Mouse (Mus musculus): ENCODE measurements around the gene Paox. TPM values are rescaled to one million over a fixed set of nuclear protein-coding genes. Genes with fewer than 3 reads are reported as not detected.

Gene Paox
- polyA plus RNA-seq, 1 experiment = 7.0 TPM

GRCm38 (mm10) chr7:140153383-140153782 lies 37.8 kb downstream of the Paox start:
- TF ChIP-seq TCF3 (IDR thresholded peaks at IDR 0.05; ENCODE audit: insufficient read length, low read depth) = no peak
- no peak for TF ChIP-seq MYOD1 (IDR thresholded peaks at IDR 0.05; ENCODE audit: control insufficient read depth in 1 of 3, insufficient read length in 2 of 3, low read depth in 2 of 3)
- no peak for TF ChIP-seq POLR2A (IDR thresholded peaks at IDR 0.05; ENCODE audit: insufficient read length, low read depth)
- TF ChIP-seq USF1 (IDR thresholded peaks at IDR 0.05; ENCODE audit: low read depth) = no peak
- no peak for TF ChIP-seq E2F4 (IDR thresholded peaks at IDR 0.05; ENCODE audit: insufficient read depth)
- TF ChIP-seq TCF12 (IDR thresholded peaks at IDR 0.05; ENCODE audit: insufficient read depth, poor library complexity, severe bottlenecking) = no peak
- TF ChIP-seq MYOG (IDR thresholded peaks at IDR 0.05; ENCODE audit: control insufficient read depth in 1 of 3, insufficient read depth in 1 of 3, insufficient read length in 2 of 3, low read depth in 2 of 3) = no peak
- TF ChIP-seq POLR2AphosphoS2 (IDR thresholded peaks at IDR 0.05; ENCODE audit: insufficient read length, low read depth) = no peak
- TF ChIP-seq MAX (IDR thresholded peaks at IDR 0.05; ENCODE audit: low read depth) = no peak
- TF ChIP-seq SRF (IDR thresholded peaks at IDR 0.05; ENCODE audit: control insufficient read depth, insufficient read length, low read depth) = no peak
- TF ChIP-seq CEBPB (IDR thresholded peaks at IDR 0.05; ENCODE audit: insufficient read depth, poor library complexity, severe bottlenecking) = no peak
- no peak for TF ChIP-seq REST (IDR thresholded peaks at IDR 0.05; ENCODE audit: insufficient read depth, insufficient read length)
- H3K27me3 ChIP-seq (ENCODE audit: control insufficient read depth, insufficient read depth, insufficient read length) = peaks cover 5% of the 10 kb centered on the region
- no peaks in the 10 kb centered on the region for H3K79me2 ChIP-seq (ENCODE audit: control insufficient read depth, insufficient read depth)
- H3K4me3 ChIP-seq = no peak overlapping the region
- no peak overlapping the region for H3K4me2 ChIP-seq (ENCODE audit: low read depth)
- no peaks in the 10 kb centered on the region for H3K36me3 ChIP-seq (ENCODE audit: control insufficient read depth, insufficient read depth)
- H3ac ChIP-seq (ENCODE audit: control insufficient read depth, insufficient read length) = no peak overlapping the region

GRCm38 (mm10) chr7:140153829-140154217 lies 38.2 kb downstream of the Paox start:
- Histone ChIP-seq H3K36me3 (ENCODE audit: control insufficient read depth, insufficient read depth) (no peaks in the 10 kb centered on the region), H3K27me3 (ENCODE audit: control insufficient read depth, insufficient read depth, insufficient read length) (peaks cover 5% of the 10 kb centered on the region), H3K79me2 (ENCODE audit: control insufficient read depth, insufficient read depth) (no peaks in the 10 kb centered on the region), H3K4me2 (ENCODE audit: low read depth) (no peak overlapping the region), H3ac (ENCODE audit: control insufficient read depth, insufficient read length) (no peak overlapping the region), H3K4me3 (no peak overlapping the region)
- TF ChIP-seq POLR2AphosphoS2 (IDR thresholded peaks at IDR 0.05; ENCODE audit: insufficient read length, low read depth) (no peak), POLR2A (IDR thresholded peaks at IDR 0.05; ENCODE audit: insufficient read length, low read depth) (no peak), SRF (IDR thresholded peaks at IDR 0.05; ENCODE audit: control insufficient read depth, insufficient read length, low read depth) (no peak), CEBPB (IDR thresholded peaks at IDR 0.05; ENCODE audit: insufficient read depth, poor library complexity, severe bottlenecking) (no peak), USF1 (IDR thresholded peaks at IDR 0.05; ENCODE audit: low read depth) (no peak), MYOD1 (IDR thresholded peaks at IDR 0.05; ENCODE audit: control insufficient read depth in 1 of 3, insufficient read length in 2 of 3, low read depth in 2 of 3) (no peak), REST (IDR thresholded peaks at IDR 0.05; ENCODE audit: insufficient read depth, insufficient read length) (no peak), MAX (IDR thresholded peaks at IDR 0.05; ENCODE audit: low read depth) (no peak), E2F4 (IDR thresholded peaks at IDR 0.05; ENCODE audit: insufficient read depth) (no peak), TCF12 (IDR thresholded peaks at IDR 0.05; ENCODE audit: insufficient read depth, poor library complexity, severe bottlenecking) (no peak), TCF3 (IDR thresholded peaks at IDR 0.05; ENCODE audit: insufficient read length, low read depth) (no peak), MYOG (IDR thresholded peaks at IDR 0.05; ENCODE audit: control insufficient read depth in 1 of 3, insufficient read depth in 1 of 3, insufficient read length in 2 of 3, low read depth in 2 of 3) (no peak)

GRCm38 (mm10) chr7:140154218-140154927 lies 38.8 kb downstream of the Paox start, which contains the start of gene Sprn:
TSS of gene Sprn (minus strand) at chr7:140154877.
- Histone ChIP-seq H3K36me3 (ENCODE audit: control insufficient read depth, insufficient read depth) (no peaks in the 10 kb centered on the region), H3K27me3 (ENCODE audit: control insufficient read depth, insufficient read depth, insufficient read length) (peaks cover 5% of the 10 kb centered on the region), H3K79me2 (ENCODE audit: control insufficient read depth, insufficient read depth) (no peaks in the 10 kb centered on the region), H3K4me3 (no peak within 1 kb of the TSS), H3ac (ENCODE audit: control insufficient read depth, insufficient read length) (no peak within 1 kb of the TSS), H3K4me2 (ENCODE audit: low read depth) (no peak within 1 kb of the TSS)
- no peak for TF ChIP-seq MAX (IDR thresholded peaks at IDR 0.05; ENCODE audit: low read depth)
- TF ChIP-seq CEBPB (IDR thresholded peaks at IDR 0.05; ENCODE audit: insufficient read depth, poor library complexity, severe bottlenecking) = no peak
- no peak for TF ChIP-seq REST (IDR thresholded peaks at IDR 0.05; ENCODE audit: insufficient read depth, insufficient read length)
- no peak for TF ChIP-seq USF1 (IDR thresholded peaks at IDR 0.05; ENCODE audit: low read depth)
- no peak for TF ChIP-seq SRF (IDR thresholded peaks at IDR 0.05; ENCODE audit: control insufficient read depth, insufficient read length, low read depth)
- TF ChIP-seq TCF12 (IDR thresholded peaks at IDR 0.05; ENCODE audit: insufficient read depth, poor library complexity, severe bottlenecking) = no peak
- TF ChIP-seq MYOG (IDR thresholded peaks at IDR 0.05; ENCODE audit: control insufficient read depth in 1 of 3, insufficient read depth in 1 of 3, insufficient read length in 2 of 3, low read depth in 2 of 3) = no peak
- no peak for TF ChIP-seq E2F4 (IDR thresholded peaks at IDR 0.05; ENCODE audit: insufficient read depth)
- TF ChIP-seq MYOD1 (IDR thresholded peaks at IDR 0.05; ENCODE audit: control insufficient read depth in 1 of 3, insufficient read length in 2 of 3, low read depth in 2 of 3) = no peak

- H3K4me3 ChIP-seq = no peak overlapping the region
- no peaks in the 10 kb centered on the region for H3K79me2 ChIP-seq (ENCODE audit: control insufficient read depth, insufficient read depth)
- peaks cover 12% of the 10 kb centered on the region for H3K27me3 ChIP-seq (ENCODE audit: control insufficient read depth, insufficient read depth, insufficient read length)
- H3K36me3 ChIP-seq (ENCODE audit: control insufficient read depth, insufficient read depth) = no peaks in the 10 kb centered on the region
- no peak for TF ChIP-seq MYOD1 (IDR thresholded peaks at IDR 0.05; ENCODE audit: control insufficient read depth in 1 of 3, insufficient read length in 2 of 3, low read depth in 2 of 3)
- TF ChIP-seq TCF3 (IDR thresholded peaks at IDR 0.05; ENCODE audit: insufficient read length, low read depth) = no peak
- no peak for TF ChIP-seq E2F4 (IDR thresholded peaks at IDR 0.05; ENCODE audit: insufficient read depth)
- TF ChIP-seq USF1 (IDR thresholded peaks at IDR 0.05; ENCODE audit: low read depth) = no peak
- no peak for TF ChIP-seq CEBPB (IDR thresholded peaks at IDR 0.05; ENCODE audit: insufficient read depth, poor library complexity, severe bottlenecking)
- TF ChIP-seq MYOG (IDR thresholded peaks at IDR 0.05; ENCODE audit: control insufficient read depth in 1 of 3, insufficient read depth in 1 of 3, insufficient read length in 2 of 3, low read depth in 2 of 3) = no peak
- no peak for TF ChIP-seq POLR2AphosphoS2 (IDR thresholded peaks at IDR 0.05; ENCODE audit: insufficient read length, low read depth)
- no peak for TF ChIP-seq REST (IDR thresholded peaks at IDR 0.05; ENCODE audit: insufficient read depth, insufficient read length)
- no peak for TF ChIP-seq TCF12 (IDR thresholded peaks at IDR 0.05; ENCODE audit: insufficient read depth, poor library complexity, severe bottlenecking)
- TF ChIP-seq POLR2A (IDR thresholded peaks at IDR 0.05; ENCODE audit: insufficient read length, low read depth) = no peak
- no peak for TF ChIP-seq MAX (IDR thresholded peaks at IDR 0.05; ENCODE audit: low read depth)
- no peak for TF ChIP-seq SRF (IDR thresholded peaks at IDR 0.05; ENCODE audit: control insufficient read depth, insufficient read length, low read depth)
- no peak overlapping the region for H3ac ChIP-seq (ENCODE audit: control insufficient read depth, insufficient read length)
- H3K4me2 ChIP-seq (ENCODE audit: low read depth) = no peak overlapping the region
Observed at GRCm38 (mm10) chr7:140160363-140160762, 44.8 kb downstream of the Paox start.
